In genomic region chr13:31689317-31689716, GRCm38 (mm10) we compare ENCODE assay signal across 9 mouse cellular contexts.
DNase-seq lines count a peak whose midpoint lies in the region; ATAC-seq and TF ChIP-seq lines count a peak whose summit lies in the region.
"Had no signal": no experiment of that assay in that cellular context is flagged by ENCODE, and none has a peak within 500 bp of the region (broad histone marks: within the 10 kb centered on the region; RNA-seq: fewer than 3 reads in every experiment).

No protein-coding gene starts in this region.

- H3K4me3 ChIP-seq in left cerebral cortex, adult 2 months: no peak overlapping the region
- H3K4me3 ChIP-seq in lung, adult 2 months (replicated peaks; ENCODE audit: extremely low read depth, low read depth, low read length): no peak overlapping the region
- H3K4me3 ChIP-seq: embryonic facial prominence, embryonic 12.5 days had no signal

- 11% methylated on average over 1 of the region's 1 CpGs for WGBS in lung, adult 2 months

- TF ChIP-seq POLR2A in lung, adult 2 months (IDR thresholded peaks at IDR 0.05; ENCODE audit: borderline replicate concordance, extremely low read depth, low read depth, low read length): no peak

- no peak overlapping the region for H3K27ac ChIP-seq in left cerebral cortex, adult 2 months
- H3K27ac ChIP-seq: embryonic facial prominence, embryonic 12.5 days had no signal

- ATAC-seq in activated CD4-positive, CD25-positive, alpha-beta regulatory T cell, adult 4 months: no peak

- TF ChIP-seq CTCF in left cerebral cortex, adult 2 months (IDR thresholded peaks at IDR 0.05): peak; percentile 53
- TF ChIP-seq CTCF in lung, adult 2 months (IDR thresholded peaks at IDR 0.05; ENCODE audit: insufficient read depth, low read length): no peak

- DNase-seq in adrenal gland, adult (ENCODE audit: inconsistent age in 2 of 2, low spot score in 1 of 2): peak; percentile 5 to 51
- DNase-seq in adrenal gland, postnatal 4 days (ENCODE audit: low spot score in 2 of 2): no peak
- DNase-seq in left cerebral cortex, adult 2 months (ENCODE audit: extremely low spot score in 1 of 2, low spot score in 2 of 2): peak in 1 of 2 experiments; percentile 21
- no peak for DNase-seq in left cerebral cortex, postnatal 36 days (ENCODE audit: low spot score in 2 of 2)
- DNase-seq in R1 (ENCODE audit: low read depth, low spot score): peak; percentile 68
- peak; percentile 5 for DNase-seq in lung, adult 2 months
- no peak for DNase-seq in gastrocnemius, postnatal 25 days

- H3K4me1 ChIP-seq in lung, adult 2 months (ENCODE audit: control insufficient read depth, insufficient read depth, low read length): no peaks in the 10 kb centered on the region
- H3K4me1 ChIP-seq: embryonic facial prominence, embryonic 12.5 days had no signal

- intact Hi-C loops in left cerebral cortex, adult 2 months (cut with DNase I): no loop called here
- intact Hi-C loops in left cerebral cortex, postnatal 36 days (cut with DNase I): no loop called here

Comparison
In these comparisons a context has a peak if more than half of its experiments do, and no peak if none do; other contexts are left out.
1. DNase-seq: peak in adrenal gland, adult (2 of 2), R1 (single experiment) and lung, adult 2 months (single experiment); none in adrenal gland, postnatal 4 days (0 of 2), left cerebral cortex, postnatal 36 days (0 of 2) and gastrocnemius, postnatal 25 days (single experiment).